Mouse (Mus musculus): ENCODE results near the gene Fcor. TPM values are rescaled to one million over a fixed set of nuclear protein-coding genes. Genes with fewer than 3 reads are reported as not detected.

The Fcor gene
- polyA plus RNA-seq, 1 experiment = 2.8 TPM

- no peak within 1 kb of the TSS for H3K4me3 ChIP-seq (replicated peaks)
- no peak for TF ChIP-seq GATA1 (IDR thresholded peaks at IDR 0.05; ENCODE audit: borderline replicate concordance, low read length)
- TF ChIP-seq FLI1 (IDR thresholded peaks at IDR 0.05; ENCODE audit: low read length) = no peak
- peaks cover 11% of the 10 kb centered on the region for H3K4me1 ChIP-seq
- no peaks in the 10 kb centered on the region for H3K9me3 ChIP-seq
- no peaks in the 10 kb centered on the region for H3K36me3 ChIP-seq (replicated peaks; ENCODE audit: low read length)
- peaks cover 24% of the 10 kb centered on the region for H3K27me3 ChIP-seq (replicated peaks)
These were observed 22.0 kb upstream of the Fcor start, which contains the start of gene Fcer2a for GRCm38 (mm10) chr8:3694121-3694520. Gene Fcer2a, minus strand, starts transcription at chr8:3694175.

GRCm38 (mm10) chr8:3690774-3691173 lies 18.6 kb upstream of the Fcor start:
- Histone ChIP-seq H3K27me3 (replicated peaks) (peaks cover 21% of the 10 kb centered on the region), H3K4me3 (replicated peaks) (no peak overlapping the region), H3K36me3 (replicated peaks; ENCODE audit: low read length) (no peaks in the 10 kb centered on the region), H3K4me1 (peaks cover 37% of the 10 kb centered on the region), H3K9me3 (no peaks in the 10 kb centered on the region)
- no peak for TF ChIP-seq GATA1 (IDR thresholded peaks at IDR 0.05; ENCODE audit: borderline replicate concordance, low read length)
- no peak for TF ChIP-seq FLI1 (IDR thresholded peaks at IDR 0.05; ENCODE audit: low read length)

- peaks cover 18% of the 10 kb centered on the region for H3K27me3 ChIP-seq (replicated peaks)
- H3K4me1 ChIP-seq = peaks cover 58% of the 10 kb centered on the region
- H3K9me3 ChIP-seq = no peaks in the 10 kb centered on the region
- peaks cover 11% of the 10 kb centered on the region for H3K36me3 ChIP-seq (replicated peaks; ENCODE audit: low read length)
- TF ChIP-seq FLI1 (IDR thresholded peaks at IDR 0.05; ENCODE audit: low read length) (no peak), GATA1 (IDR thresholded peaks at IDR 0.05; ENCODE audit: borderline replicate concordance, low read length) (no peak)
- peak overlapping the region; percentile 54 for H3K4me3 ChIP-seq (replicated peaks)
These were observed 15.4 kb upstream of the Fcor start for GRCm38 (mm10) chr8:3687537-3687936.

- Histone ChIP-seq H3K9me3 (no peaks in the 10 kb centered on the region), H3K4me3 (replicated peaks) (no peak overlapping the region), H3K4me1 (peaks cover 72% of the 10 kb centered on the region), H3K36me3 (replicated peaks; ENCODE audit: low read length) (peaks cover 31% of the 10 kb centered on the region), H3K27me3 (replicated peaks) (peaks cover 11% of the 10 kb centered on the region)
- TF ChIP-seq GATA1 (IDR thresholded peaks at IDR 0.05; ENCODE audit: borderline replicate concordance, low read length) (no peak), FLI1 (IDR thresholded peaks at IDR 0.05; ENCODE audit: low read length) (no peak)
These were observed 13.3 kb upstream of the Fcor start for GRCm38 (mm10) chr8:3685422-3685821.

GRCm38 (mm10) chr8:3684530-3684929 lies 12.4 kb upstream of the Fcor start:
- Histone ChIP-seq H3K4me1 (peaks cover 77% of the 10 kb centered on the region), H3K36me3 (replicated peaks; ENCODE audit: low read length) (peaks cover 40% of the 10 kb centered on the region), H3K9me3 (no peaks in the 10 kb centered on the region), H3K4me3 (replicated peaks) (no peak overlapping the region), H3K27me3 (replicated peaks) (peaks cover 4% of the 10 kb centered on the region)
- TF ChIP-seq FLI1 (IDR thresholded peaks at IDR 0.05; ENCODE audit: low read length) = no peak
- no peak for TF ChIP-seq GATA1 (IDR thresholded peaks at IDR 0.05; ENCODE audit: borderline replicate concordance, low read length)

GRCm38 (mm10) chr8:3683408-3684176 lies 11.4 kb upstream of the Fcor start:
- no peak for TF ChIP-seq GATA1 (IDR thresholded peaks at IDR 0.05; ENCODE audit: borderline replicate concordance, low read length)
- TF ChIP-seq FLI1 (IDR thresholded peaks at IDR 0.05; ENCODE audit: low read length) = no peak
- H3K4me1 ChIP-seq = peaks cover 77% of the 10 kb centered on the region
- H3K9me3 ChIP-seq = no peaks in the 10 kb centered on the region

GRCm38 (mm10) chr8:3682435-3682834 lies 10.3 kb upstream of the Fcor start:
- Histone ChIP-seq H3K27me3 (replicated peaks) (no peaks in the 10 kb centered on the region), H3K9me3 (no peaks in the 10 kb centered on the region), H3K36me3 (replicated peaks; ENCODE audit: low read length) (peaks cover 54% of the 10 kb centered on the region), H3K4me3 (replicated peaks) (no peak overlapping the region), H3K4me1 (peaks cover 77% of the 10 kb centered on the region)
- no peak for TF ChIP-seq GATA1 (IDR thresholded peaks at IDR 0.05; ENCODE audit: borderline replicate concordance, low read length)
- no peak for TF ChIP-seq FLI1 (IDR thresholded peaks at IDR 0.05; ENCODE audit: low read length)

More at GRCm38 (mm10) chr8:3683408-3684176, 11.4 kb upstream of the Fcor start:
- Histone ChIP-seq H3K27me3 (replicated peaks) (no peaks in the 10 kb centered on the region), H3K36me3 (replicated peaks; ENCODE audit: low read length) (peaks cover 49% of the 10 kb centered on the region), H3K4me3 (replicated peaks) (no peak overlapping the region)

- Histone ChIP-seq H3K4me1 (peaks cover 78% of the 10 kb centered on the region), H3K36me3 (replicated peaks; ENCODE audit: low read length) (peaks cover 54% of the 10 kb centered on the region), H3K9me3 (no peaks in the 10 kb centered on the region), H3K27me3 (replicated peaks) (no peaks in the 10 kb centered on the region), H3K4me3 (replicated peaks) (no peak overlapping the region)
- TF ChIP-seq FLI1 (IDR thresholded peaks at IDR 0.05; ENCODE audit: low read length) (no peak), GATA1 (IDR thresholded peaks at IDR 0.05; ENCODE audit: borderline replicate concordance, low read length) (no peak)
These were observed 7.5 kb upstream of the Fcor start for GRCm38 (mm10) chr8:3679656-3680055.

GRCm38 (mm10) chr8:3679236-3679635 lies 7.1 kb upstream of the Fcor start:
- peaks cover 54% of the 10 kb centered on the region for H3K36me3 ChIP-seq (replicated peaks; ENCODE audit: low read length)
- TF ChIP-seq FLI1 (IDR thresholded peaks at IDR 0.05; ENCODE audit: low read length) = no peak
- no peak for TF ChIP-seq GATA1 (IDR thresholded peaks at IDR 0.05; ENCODE audit: borderline replicate concordance, low read length)
- H3K27me3 ChIP-seq (replicated peaks) = no peaks in the 10 kb centered on the region
- peak overlapping the region; percentile 46 for H3K4me3 ChIP-seq (replicated peaks)
- H3K9me3 ChIP-seq = no peaks in the 10 kb centered on the region
- peaks cover 81% of the 10 kb centered on the region for H3K4me1 ChIP-seq

- Histone ChIP-seq H3K27me3 (replicated peaks) (no peaks in the 10 kb centered on the region), H3K4me1 (peaks cover 82% of the 10 kb centered on the region), H3K36me3 (replicated peaks; ENCODE audit: low read length) (peaks cover 54% of the 10 kb centered on the region), H3K9me3 (no peaks in the 10 kb centered on the region), H3K4me3 (replicated peaks) (no peak overlapping the region)
- TF ChIP-seq GATA1 (IDR thresholded peaks at IDR 0.05; ENCODE audit: borderline replicate concordance, low read length) (no peak), FLI1 (IDR thresholded peaks at IDR 0.05; ENCODE audit: low read length) (no peak)
These were observed 6.7 kb upstream of the Fcor start for GRCm38 (mm10) chr8:3678831-3679230.

Measured in megakaryocyte, embryonic 14.5 days (primary cell).